Mouse (Mus musculus) embryonic fibroblast, embryonic 13.5 days (primary cell): ENCODE data around the gene RPS10-NUDT3. TPM values are rescaled to one million over a fixed set of nuclear protein-coding genes. Genes with fewer than 3 reads are reported as not detected.

Experiments used
- H3K27ac ChIP-seq: 2 replicates; pipeline ENCODE4 v1.5.1; 2012; ENCODE audit warnings: low read length, control low read depth, inconsistent platforms; ENCODE audit not compliant: insufficient read depth
- H3K4me1 ChIP-seq: 2 replicates; pipeline ENCODE4 v1.6.1; 2011; ENCODE audit warnings: low read length; ENCODE audit not compliant: control insufficient read depth, insufficient read depth
- H3K4me3 ChIP-seq: 2 replicates; pipeline ENCODE4 v1.5.1; 2011; ENCODE audit warnings: mild to moderate bottlenecking, control low read depth, low read length; ENCODE audit not compliant: insufficient read depth
- CTCF ChIP-seq: IDR thresholded peaks from 2 replicates; pipeline ENCODE4 v1.5.1; 2011; ENCODE audit warnings: mild to moderate bottlenecking, control low read depth, low read length, moderate library complexity, borderline replicate concordance; ENCODE audit not compliant: insufficient read depth
- POLR2A ChIP-seq: IDR thresholded peaks from 2 replicates; pipeline ENCODE4 v1.6.1; 2011; ENCODE audit warnings: low read depth, mild to moderate bottlenecking, control low read depth, low read length, moderate library complexity
- polyA plus RNA-seq: library from polyadenylated mRNA; stranded (reverse); fragments of >200 nt; gene quantifications from 2 replicates; pipeline ENCODE4 v1.2.4, GENCODE M21; 2011; ENCODE audit warnings: low read depth; ENCODE audit not compliant: missing spikeins, insufficient read length

Gene RPS10-NUDT3
- 2.9 TPM in 1 of 2 replicates, not detected in the other for polyA plus RNA-seq

DNA sequence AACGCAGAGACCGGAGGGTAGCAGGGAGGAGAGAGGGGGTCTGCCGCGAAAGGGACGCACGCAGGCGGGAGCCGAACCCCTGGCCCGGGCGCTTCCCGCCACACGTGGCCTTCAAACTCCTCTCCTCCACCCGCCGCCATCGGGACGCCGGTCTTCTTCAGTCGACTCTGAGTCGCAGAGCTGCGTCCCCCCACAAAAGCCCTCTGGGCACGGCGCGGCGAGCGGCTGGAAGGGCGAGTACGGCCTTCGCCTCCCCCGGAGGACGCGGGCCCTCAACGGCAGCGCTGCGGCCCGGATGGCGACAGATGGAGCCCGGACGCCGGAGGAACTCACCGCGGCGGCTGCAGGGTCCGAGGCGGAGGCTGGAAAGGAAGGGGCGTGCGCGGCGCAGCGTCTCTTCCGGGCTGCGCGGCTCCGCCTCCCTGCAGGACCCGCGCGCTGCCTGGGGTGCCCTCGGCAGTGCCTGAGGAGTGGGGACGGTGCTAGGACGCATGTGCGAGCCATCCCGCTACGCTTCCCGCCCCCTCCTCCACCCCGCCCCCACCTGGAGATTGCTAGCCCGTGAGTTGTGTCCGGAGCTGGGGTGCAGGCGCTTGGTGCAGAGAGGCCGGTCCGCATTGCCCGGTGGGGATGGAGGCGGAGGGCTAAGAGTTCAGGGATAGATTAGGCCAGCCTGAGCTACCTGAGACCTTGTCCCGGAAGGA lies at the start of gene RPS10-NUDT3:
Gene RPS10-NUDT3, minus strand, starts transcription at position 352 of the 704 bp plus-strand sequence.
- Histone ChIP-seq H3K4me1 (peaks cover 14% of the 10 kb centered on the region; the same call in 1 of the 2 replicates), H3K4me3 (peak within 1 kb of the TSS; percentile 88), H3K27ac (peak within 1 kb of the TSS; percentile 63)
- peak; percentile 87 for TF ChIP-seq POLR2A
- no peak for TF ChIP-seq CTCF

DNA sequence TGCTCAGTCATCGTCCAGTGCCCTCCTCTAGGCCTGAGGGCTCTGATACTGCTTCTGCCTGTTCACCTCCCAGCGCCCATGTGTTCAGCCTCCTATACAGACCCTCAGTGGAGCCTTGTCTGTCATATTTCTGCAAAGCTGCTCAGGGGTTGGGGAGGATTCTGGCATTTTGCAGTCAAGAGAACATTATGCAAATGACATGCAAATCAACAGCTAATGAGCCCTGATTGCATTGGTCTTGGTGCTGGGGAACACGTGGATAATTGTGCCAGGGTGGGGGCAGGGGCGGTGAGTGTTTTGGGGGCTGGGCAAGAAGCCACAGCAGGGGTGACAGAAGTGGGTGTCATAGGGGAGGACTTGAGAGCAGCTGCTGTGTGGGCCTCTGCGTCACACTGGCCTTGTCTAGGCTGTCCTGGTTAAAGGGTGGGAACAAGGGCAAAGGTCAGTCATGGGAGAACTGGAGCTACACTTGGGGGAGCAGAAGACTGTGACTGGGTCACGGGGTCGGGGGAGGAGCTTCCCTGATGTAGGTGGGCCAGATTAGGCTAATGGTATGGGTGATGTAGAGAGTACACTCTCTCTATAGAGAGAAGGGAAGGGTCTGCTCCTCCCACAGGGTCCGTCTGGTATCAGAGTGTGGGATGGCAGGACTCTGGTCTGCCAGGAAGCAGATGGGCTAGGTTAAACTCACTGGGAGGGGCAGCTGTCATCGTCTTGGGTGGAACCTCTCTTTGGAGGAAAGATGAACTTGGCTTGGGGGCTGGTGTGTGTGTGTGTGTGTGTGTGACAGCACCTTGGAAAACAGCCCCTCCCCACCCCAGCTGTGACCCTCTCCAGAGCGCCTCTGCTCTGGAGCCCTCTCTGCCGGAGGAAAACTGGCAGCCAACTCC lies 44.1 kb upstream of the RPS10-NUDT3 start:
- no peak overlapping the region for H3K27ac ChIP-seq
- no peaks in the 10 kb centered on the region for H3K4me1 ChIP-seq
- no peak overlapping the region for H3K4me3 ChIP-seq
- no peak for TF ChIP-seq CTCF
- no peak for TF ChIP-seq POLR2A

DNA sequence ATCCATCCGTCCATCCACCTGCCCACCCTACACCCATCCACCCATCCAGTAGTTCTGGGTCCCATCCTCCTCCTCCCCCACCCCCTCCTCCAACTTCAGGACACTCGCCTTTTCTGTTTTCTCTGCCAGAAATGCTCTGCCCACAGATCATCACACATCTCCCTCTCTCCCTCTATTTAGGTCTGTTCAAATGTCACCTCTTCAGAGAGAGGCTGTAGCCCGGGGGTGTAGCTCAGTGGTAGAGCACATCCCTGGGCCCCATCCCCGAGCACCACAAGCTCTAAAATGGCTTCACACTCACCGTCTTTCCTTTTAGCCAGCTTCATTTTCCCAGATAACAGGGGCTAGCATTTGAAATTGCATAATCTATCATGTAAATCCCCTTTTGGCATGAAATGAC lies 42.7 kb upstream of the RPS10-NUDT3 start:
- Histone ChIP-seq H3K27ac (no peak overlapping the region), H3K4me3 (no peak overlapping the region), H3K4me1 (no peaks in the 10 kb centered on the region)
- TF ChIP-seq POLR2A (no peak), CTCF (no peak)

DNA sequence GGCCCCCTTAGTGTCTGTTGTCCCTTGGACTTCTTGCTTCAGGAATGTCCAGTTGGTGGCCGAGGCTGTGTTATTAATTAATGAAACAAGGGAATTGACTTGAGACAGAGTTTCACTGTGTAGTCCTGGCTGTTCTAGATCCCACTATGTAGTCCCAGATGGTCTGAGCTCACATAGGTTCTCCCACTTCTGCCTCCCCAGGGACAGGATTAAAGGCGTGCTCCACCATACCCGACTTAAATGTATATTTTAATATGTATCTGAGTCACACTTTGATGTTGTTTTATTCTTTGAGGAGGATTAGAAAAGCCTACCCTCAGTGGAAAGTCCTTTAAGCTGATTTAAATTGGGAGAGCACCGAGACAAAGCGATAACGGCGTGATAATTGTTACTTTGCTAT lies 41.2 kb upstream of the RPS10-NUDT3 start:
- Histone ChIP-seq H3K4me3 (no peak overlapping the region), H3K4me1 (no peaks in the 10 kb centered on the region), H3K27ac (no peak overlapping the region)
- no peak for TF ChIP-seq POLR2A

DNA sequence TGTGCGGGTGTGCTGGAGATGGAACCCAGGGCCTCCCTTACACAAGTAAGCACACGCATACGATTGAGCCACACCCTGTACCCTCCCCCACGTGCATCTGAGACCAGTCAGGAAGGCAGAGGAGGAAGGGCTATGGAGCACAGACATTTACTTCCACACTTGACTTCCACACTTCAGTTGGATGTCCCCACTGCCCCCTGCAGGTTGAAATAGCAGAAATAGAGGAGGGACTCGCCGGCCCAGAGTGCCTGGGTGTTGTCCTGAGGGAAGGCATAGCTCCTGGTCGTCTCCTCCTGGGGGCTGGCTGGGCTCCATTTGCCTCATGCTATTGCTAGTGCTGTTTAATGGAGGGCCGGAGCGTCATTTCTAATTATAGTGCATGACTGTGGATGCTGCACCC lies 40.4 kb upstream of the RPS10-NUDT3 start:
- no peak for TF ChIP-seq CTCF
- no peak for TF ChIP-seq POLR2A
- no peaks in the 10 kb centered on the region for H3K4me1 ChIP-seq
- H3K4me3 ChIP-seq = no peak overlapping the region
- no peak overlapping the region for H3K27ac ChIP-seq

DNA sequence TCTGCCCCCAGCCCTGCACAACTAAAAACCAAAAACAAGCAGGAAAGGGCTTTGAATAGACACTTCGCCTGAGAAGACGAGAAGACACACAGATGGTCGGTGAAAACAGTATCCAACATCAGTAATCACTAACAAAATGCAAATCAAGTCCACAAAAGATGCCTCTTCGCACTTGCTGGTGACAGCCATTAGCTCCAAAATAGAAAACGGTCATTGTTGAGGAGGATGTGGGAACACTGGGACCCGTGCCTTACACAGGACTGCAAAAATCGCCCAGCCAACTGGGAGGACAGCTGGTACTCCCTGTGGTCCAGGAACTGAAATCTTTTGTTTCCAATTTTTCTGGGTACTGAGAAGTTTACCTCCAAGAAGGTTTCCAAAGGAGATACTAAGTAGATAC lies 38.9 kb upstream of the RPS10-NUDT3 start:
- H3K27ac ChIP-seq = no peak overlapping the region
- H3K4me1 ChIP-seq = no peaks in the 10 kb centered on the region
- TF ChIP-seq POLR2A = no peak
- no peak for TF ChIP-seq CTCF
- H3K4me3 ChIP-seq = no peak overlapping the region

DNA sequence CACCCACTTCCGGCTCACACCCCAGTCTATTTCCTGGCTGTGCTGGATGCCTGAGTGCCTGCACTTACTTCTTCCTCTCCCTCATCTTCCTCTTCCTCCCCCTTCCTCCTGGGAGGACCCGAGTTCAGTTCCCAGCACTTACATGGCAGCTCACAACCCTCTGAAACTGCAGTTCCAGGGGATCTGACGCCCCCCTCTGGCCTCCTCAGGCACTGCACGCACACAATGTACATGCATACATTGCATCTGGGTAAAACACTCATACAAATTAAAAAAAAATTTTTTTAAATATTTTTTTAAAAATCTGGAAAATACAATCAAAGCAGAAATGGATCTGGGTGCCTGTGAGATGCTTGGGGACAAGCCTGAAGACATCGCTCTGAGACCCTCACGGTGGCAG lies 36.7 kb upstream of the RPS10-NUDT3 start:
- Histone ChIP-seq H3K27ac (no peak overlapping the region), H3K4me1 (no peaks in the 10 kb centered on the region), H3K4me3 (no peak overlapping the region)
- TF ChIP-seq CTCF (no peak), POLR2A (no peak)

DNA sequence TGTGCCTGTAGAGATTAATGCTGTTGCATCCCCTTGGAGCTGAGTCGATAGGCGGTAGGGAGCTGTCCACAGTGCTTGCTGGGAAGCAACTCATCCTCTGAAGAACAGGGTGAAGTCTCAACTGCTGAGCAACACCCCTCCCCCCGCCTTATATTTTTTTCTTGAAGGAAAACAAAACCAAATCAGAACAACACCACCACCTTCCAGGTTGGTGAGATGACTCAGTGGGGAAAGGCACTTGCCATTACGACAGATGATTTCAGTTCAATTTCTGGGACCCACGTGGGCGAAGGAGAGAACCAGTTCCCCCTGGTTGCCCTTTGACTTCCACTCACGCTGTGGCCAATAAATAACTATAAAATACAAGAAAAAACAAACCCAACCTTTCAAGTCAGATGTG lies 23.7 kb upstream of the RPS10-NUDT3 start:
- Histone ChIP-seq H3K4me3 (no peak overlapping the region), H3K27ac (no peak overlapping the region), H3K4me1 (no peaks in the 10 kb centered on the region)
- TF ChIP-seq CTCF = no peak

DNA sequence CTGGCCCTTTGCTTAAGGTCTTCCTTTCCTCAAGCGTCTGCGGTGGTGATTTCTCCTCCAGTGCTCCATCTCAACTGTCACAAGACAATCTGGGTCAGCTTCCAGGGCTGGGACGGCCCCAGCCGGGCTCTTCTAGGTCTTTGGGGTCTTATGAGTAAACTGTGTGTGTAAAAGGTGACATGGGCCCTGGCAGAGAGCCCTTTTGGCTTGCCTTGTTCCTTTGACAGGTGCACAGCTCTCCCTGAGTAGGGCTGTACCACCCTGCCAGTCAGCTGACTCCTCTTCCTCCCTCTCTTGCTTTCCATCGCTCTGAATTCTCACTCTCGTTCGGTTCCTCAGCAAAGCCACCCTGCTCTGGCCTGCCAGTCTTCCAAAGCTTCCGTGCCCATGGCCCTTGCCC lies 22.1 kb upstream of the RPS10-NUDT3 start:
- TF ChIP-seq CTCF (no peak), POLR2A (no peak)
- H3K27ac ChIP-seq = no peak overlapping the region
- no peaks in the 10 kb centered on the region for H3K4me1 ChIP-seq
- no peak overlapping the region for H3K4me3 ChIP-seq

DNA sequence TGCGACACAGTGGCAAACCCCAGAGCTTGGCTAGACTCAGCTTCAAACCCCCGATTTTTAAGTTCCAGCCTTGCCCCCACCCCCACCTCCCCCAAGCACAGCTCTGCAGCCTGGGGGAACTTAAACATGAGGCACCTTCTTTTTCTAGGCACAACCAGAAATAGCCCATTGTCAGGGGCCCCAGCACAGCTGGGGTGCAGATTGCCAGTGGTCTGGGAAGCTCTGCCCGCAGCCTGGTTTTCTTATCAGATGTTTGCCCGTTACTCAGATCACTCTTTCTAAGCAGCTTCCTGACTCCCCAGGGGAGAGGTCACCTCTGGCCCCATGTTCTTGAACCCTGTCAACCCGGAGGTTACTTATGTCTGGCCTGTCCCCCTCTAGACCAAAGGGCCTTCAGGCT lies 21.4 kb upstream of the RPS10-NUDT3 start:
- Histone ChIP-seq H3K4me1 (no peaks in the 10 kb centered on the region), H3K27ac (no peak overlapping the region), H3K4me3 (no peak overlapping the region)
- TF ChIP-seq POLR2A (no peak), CTCF (no peak)

DNA sequence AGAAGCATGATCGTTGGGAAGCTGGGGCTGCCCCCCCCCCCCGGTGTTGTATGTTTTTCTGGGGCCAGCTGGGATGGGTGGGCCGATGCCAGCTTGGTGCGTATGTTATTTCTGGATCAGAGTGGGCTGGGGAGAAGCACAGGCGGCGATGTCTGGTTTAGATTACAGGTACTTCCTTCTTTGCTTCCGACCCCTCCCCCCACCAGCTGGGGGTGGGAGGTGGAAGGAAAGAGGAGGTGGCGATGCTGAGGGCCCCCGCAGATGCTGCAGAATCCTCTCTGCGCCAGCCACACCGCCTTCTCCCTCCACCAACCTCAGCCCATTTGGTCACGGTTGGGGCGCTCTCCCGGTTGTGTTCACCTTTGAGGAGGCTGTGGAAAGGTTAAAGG lies 21.0 kb upstream of the RPS10-NUDT3 start:
- H3K27ac ChIP-seq = no peak overlapping the region

More for the DNA sequence above, 21.0 kb upstream of the RPS10-NUDT3 start:
- no peak for TF ChIP-seq CTCF
- TF ChIP-seq POLR2A = no peak
- H3K4me3 ChIP-seq = no peak overlapping the region
- H3K4me1 ChIP-seq = no peaks in the 10 kb centered on the region
